Mouse (Mus musculus): Measurements from ENCODE around the gene Axin2. TPM values are rescaled to one million over a fixed set of nuclear protein-coding genes. Genes with fewer than 3 reads are reported as not detected.
A peak's percentile ranks its signal among the peaks of the same experiment; 100 is the strongest.
"Not testable (repeated sequence)": the region's sequence is repeated elsewhere in the genome, so short reads cannot be mapped to it uniquely, and the experiment has no call there.

The Axin2 gene
- 2.2 and 5.1 TPM in 2 replicates for polyA plus RNA-seq (2016; fragmentation: Nextera tagmentation; extraction: Ambion mirVana)

DNA sequence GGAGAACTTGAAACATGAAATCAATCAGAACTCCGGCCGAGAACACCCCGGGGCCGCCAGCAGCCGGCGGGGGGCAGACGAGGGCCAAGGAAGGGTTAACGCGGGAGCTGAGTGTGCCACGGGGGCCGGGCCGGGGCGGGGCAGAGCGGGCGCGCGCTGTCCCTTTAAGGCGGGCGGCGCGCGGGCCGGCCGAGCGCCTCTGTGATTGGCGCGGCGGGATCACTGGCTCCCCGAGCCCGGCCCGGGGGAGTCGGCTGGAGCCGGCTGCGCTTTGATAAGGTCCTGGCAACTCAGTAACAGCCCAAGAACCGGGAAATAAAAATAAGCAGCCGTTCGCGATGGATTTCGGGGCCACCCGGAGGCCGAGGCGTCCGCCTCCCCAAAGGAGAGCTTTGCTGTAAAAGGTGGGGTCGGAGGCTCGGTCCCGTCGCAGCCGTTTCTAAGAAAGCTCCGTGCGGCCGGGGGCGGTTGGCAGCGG is at the start of gene Axin2:
TSS of gene Axin2 (plus strand) at position 192 of the 478 bp plus-strand sequence.
- Histone ChIP-seq H3K4me3 (peak within 1 kb of the TSS; percentile 92), H3K9me3 (no peaks in the 10 kb centered on the region), H3K4me1 (peaks cover 57% of the 10 kb centered on the region), H3K36me3 (no peaks in the 10 kb centered on the region), H3K27ac (peak within 1 kb of the TSS; percentile 100), H3K27me3 (ENCODE audit: insufficient read depth, poor library complexity, severe bottlenecking) (peaks cover 21% of the 10 kb centered on the region; the same call in 1 of the 2 replicates)
- DNase-seq (ENCODE audit: low spot score): peak; percentile 95
- WGBS: under 1% methylated on average over 53 of the region's 53 CpGs

DNA sequence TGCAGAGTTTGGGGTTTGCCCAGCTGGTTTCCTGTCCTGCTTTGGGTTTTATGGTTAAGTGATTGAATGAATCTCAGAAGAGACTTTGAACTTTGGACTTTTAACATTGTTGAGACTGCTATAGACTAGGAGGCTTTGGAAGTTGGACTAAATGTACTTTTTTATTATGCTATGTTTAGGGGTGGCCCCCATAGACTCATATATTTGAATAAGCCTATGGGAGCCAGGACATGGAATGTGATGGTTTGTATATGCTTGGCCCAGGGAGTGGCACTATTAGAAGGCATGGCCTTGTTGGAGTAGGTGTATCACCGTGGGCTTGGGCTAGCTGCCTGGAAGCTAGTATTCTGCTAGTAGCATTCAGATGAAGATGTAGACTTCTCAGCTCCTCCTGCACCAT is 48.9 kb upstream of the Axin2 start:
- H3K9me3 ChIP-seq; H3K27me3 ChIP-seq (ENCODE audit: insufficient read depth, poor library complexity, severe bottlenecking); H3K4me3 ChIP-seq; H3K36me3 ChIP-seq; H3K4me1 ChIP-seq; DNase-seq (ENCODE audit: low spot score); H3K27ac ChIP-seq: not testable (repeated sequence)
- WGBS: 92% methylated on average over 1 of the region's 1 CpGs

DNA sequence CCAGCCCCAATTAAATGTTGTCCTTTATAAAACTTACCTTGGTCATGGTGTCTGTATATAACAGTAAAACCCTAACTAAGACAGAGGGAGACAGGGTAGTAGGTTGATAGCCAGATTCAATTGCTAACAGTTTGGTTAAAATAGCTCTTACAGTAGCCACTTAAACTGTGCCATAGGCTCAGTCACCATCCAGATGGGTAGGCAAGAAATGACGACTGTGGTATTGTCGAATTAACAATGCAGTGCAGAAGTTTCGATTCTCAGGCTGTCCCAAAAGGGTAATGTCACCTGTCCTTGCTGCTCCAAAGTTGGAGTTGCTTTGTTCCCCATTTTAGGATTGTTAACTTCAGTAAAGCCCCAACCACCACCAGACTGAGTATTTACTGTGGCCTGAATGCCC is 48.4 kb upstream of the Axin2 start:
- Histone ChIP-seq H3K9me3 (no peaks in the 10 kb centered on the region), H3K36me3 (no peaks in the 10 kb centered on the region), H3K27ac (no peak overlapping the region), H3K4me3 (no peak overlapping the region), H3K4me1 (no peaks in the 10 kb centered on the region), H3K27me3 (ENCODE audit: insufficient read depth, poor library complexity, severe bottlenecking) (no peaks in the 10 kb centered on the region)
- 81% methylated on average over 3 of the region's 3 CpGs for WGBS
- no peak for DNase-seq (ENCODE audit: low spot score)

DNA sequence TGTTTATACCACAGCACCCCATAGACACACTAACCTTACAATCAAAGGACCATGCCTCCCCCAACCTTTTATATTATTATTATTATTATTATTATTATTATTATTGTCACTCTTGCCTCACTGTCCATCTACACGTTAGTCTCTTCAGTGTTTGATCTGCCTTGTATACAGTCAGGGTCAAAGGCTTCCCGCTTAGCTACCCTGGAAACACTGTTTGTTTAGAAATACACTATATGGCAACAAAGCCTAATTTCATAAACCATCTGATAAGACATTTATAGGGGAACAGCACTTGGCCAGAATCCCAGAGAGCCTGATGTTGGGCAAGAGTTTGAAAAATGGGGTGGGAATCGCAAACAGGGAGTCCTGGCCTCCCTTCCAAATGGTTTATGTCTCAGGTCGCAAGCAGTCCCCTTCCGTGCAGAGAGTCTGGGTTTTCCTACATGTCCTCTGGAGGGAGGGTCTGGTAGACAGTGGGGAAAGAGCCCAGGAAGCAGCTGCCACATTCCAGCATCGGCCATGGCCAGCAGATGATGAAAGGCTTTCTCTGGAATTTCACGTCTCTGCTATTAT is 43.4 kb upstream of the Axin2 start:
- 85% methylated on average over 7 of the region's 7 CpGs for WGBS
- H3K4me1 ChIP-seq: no peaks in the 10 kb centered on the region
- H3K36me3 ChIP-seq: no peaks in the 10 kb centered on the region
- no peaks in the 10 kb centered on the region; the same call in 1 of the 2 replicates for H3K27me3 ChIP-seq (ENCODE audit: insufficient read depth, poor library complexity, severe bottlenecking)
- DNase-seq (ENCODE audit: low spot score): no peak
- H3K4me3 ChIP-seq: no peak overlapping the region
- H3K27ac ChIP-seq: no peak overlapping the region
- no peaks in the 10 kb centered on the region for H3K9me3 ChIP-seq

DNA sequence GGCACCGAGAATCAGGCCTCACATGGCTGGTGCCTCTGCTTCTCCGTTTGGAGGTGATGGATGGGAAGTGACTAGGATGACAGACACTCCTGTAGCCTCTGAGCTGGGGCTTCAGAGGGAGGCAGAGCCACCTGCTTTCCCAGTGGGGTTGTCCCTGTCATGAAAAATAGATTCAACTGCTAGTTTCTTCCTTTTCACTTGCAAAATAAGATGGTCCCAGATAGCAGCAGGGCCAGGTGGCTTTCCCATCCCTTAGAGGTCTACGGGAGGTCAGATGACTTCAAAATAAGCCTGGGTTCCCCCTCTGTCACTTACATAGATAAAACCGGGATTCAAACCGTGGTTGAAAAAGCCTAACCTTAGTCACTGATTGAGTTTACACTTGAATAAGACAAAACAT is 42.6 kb upstream of the Axin2 start:
- H3K4me1 ChIP-seq: no peaks in the 10 kb centered on the region
- no peak overlapping the region for H3K27ac ChIP-seq
- 68% methylated on average over 5 of the region's 5 CpGs for WGBS
- no peaks in the 10 kb centered on the region for H3K9me3 ChIP-seq
- H3K36me3 ChIP-seq: no peaks in the 10 kb centered on the region
- no peaks in the 10 kb centered on the region; the same call in 1 of the 2 replicates for H3K27me3 ChIP-seq (ENCODE audit: insufficient read depth, poor library complexity, severe bottlenecking)
- H3K4me3 ChIP-seq: no peak overlapping the region
- DNase-seq (ENCODE audit: low spot score): no peak

DNA sequence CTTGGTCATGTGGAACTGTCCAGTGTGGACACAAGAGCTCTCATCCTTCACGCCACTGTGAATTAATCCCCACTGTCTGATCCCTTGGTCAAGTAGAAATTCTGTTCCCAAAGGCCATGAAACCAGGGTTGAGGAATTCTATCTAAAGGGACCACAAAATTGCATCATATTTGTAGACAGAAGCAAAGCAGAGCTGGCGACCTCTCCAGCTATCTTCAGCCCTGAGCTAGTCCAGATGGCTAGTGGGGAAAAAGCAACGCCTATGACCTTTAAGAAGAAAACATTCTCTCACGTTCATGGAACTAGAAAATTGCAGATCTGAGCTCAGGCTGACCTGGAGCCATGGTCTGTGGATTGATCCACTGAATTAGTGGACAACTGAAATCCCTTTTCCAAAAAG is 39.6 kb upstream of the Axin2 start:
- H3K9me3 ChIP-seq: no peaks in the 10 kb centered on the region
- H3K36me3 ChIP-seq: no peaks in the 10 kb centered on the region
- 59% methylated on average over 4 of the region's 4 CpGs for WGBS
- H3K4me1 ChIP-seq: no peaks in the 10 kb centered on the region
- H3K27me3 ChIP-seq (ENCODE audit: insufficient read depth, poor library complexity, severe bottlenecking): no peaks in the 10 kb centered on the region; the same call in 1 of the 2 replicates
- H3K4me3 ChIP-seq: no peak overlapping the region
- no peak for DNase-seq (ENCODE audit: low spot score)
- H3K27ac ChIP-seq: no peak overlapping the region

DNA sequence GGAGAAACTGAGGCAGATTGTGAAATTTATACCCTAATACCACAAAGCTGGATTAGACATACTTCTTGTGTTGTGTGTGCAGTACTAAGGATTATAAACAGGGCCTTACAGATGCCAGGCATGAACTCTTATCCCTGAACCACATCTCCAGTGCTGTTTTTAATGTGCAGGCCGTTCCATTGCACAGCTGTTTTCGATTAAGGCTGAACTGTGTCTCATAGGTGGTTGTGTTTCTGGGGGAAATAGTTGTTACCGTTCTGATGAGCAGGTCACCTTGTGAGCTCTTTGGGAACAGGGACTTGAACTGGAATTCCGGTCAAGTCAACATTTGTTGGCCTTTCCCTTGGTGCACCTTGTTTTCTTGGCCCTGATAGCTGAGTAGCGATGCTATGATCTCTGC is 38.5 kb upstream of the Axin2 start:
- H3K27ac ChIP-seq: no peak overlapping the region
- H3K27me3 ChIP-seq (ENCODE audit: insufficient read depth, poor library complexity, severe bottlenecking): no peaks in the 10 kb centered on the region; the same call in 1 of the 2 replicates
- WGBS: 78% methylated on average over 5 of the region's 5 CpGs
- no peaks in the 10 kb centered on the region for H3K4me1 ChIP-seq
- H3K36me3 ChIP-seq: no peaks in the 10 kb centered on the region
- H3K4me3 ChIP-seq: no peak overlapping the region
- no peak for DNase-seq (ENCODE audit: low spot score)
- H3K9me3 ChIP-seq: no peaks in the 10 kb centered on the region

DNA sequence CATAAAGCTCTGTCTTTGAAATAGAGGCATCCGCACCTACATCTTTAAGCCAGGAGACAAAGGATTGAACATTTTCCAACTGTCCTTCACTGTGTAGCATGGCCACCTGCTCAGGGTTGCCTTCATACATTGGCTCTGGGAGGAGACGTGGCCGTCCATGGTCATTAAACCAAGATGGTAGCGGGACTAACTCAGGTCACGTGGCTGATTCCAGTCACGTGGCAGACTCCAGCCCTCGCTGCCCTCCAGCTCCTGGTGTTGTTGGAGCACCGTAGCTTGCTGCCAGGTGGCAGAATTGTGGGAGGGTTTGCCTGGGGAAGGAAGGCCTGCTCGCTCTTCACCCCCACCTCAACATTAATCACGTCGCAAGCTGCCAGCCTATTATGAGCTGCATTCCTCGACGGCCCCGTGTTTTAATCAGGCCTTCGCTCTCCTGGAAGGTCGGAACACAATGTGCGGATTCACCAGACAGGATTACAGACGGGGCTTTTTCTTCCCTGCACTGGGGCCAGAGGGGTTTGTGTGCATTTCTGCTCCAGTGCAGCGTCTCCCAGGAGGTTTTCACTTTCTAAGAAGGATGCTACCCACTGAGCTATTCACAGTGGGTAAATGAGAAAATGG is 34.8 kb upstream of the Axin2 start:
- DNase-seq (ENCODE audit: low spot score): no peak
- no peak overlapping the region for H3K27ac ChIP-seq
- 65% methylated on average over 19 of the region's 19 CpGs for WGBS

DNA sequence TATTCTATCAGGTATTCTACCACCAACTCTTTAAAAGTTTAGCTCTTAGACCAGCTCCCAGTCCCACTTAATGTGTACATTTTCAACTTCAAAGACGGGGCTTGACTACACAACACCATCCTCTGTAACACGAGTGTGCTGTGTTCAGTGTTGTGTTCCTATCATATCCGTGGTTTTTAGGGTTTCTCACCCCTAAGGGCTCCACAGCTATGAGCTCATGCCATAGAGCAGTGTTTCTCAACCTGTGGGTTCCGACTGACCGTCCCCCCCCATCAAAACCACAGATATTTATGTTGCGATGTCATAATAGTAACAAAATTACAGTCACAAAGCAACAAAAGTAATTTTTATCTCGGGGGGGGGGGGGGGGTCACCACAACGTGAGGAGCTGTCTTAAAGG is 34.1 kb upstream of the Axin2 start:
- Histone ChIP-seq H3K27ac (no peak overlapping the region), H3K36me3 (no peaks in the 10 kb centered on the region), H3K4me1 (peaks cover 17% of the 10 kb centered on the region), H3K9me3 (no peaks in the 10 kb centered on the region), H3K4me3 (no peak overlapping the region), H3K27me3 (ENCODE audit: insufficient read depth, poor library complexity, severe bottlenecking) (no peaks in the 10 kb centered on the region)
- 76% methylated on average over 8 of the region's 8 CpGs for WGBS
- DNase-seq (ENCODE audit: low spot score): no peak

More for the DNA sequence above, 34.8 kb upstream of the Axin2 start:
- no peaks in the 10 kb centered on the region for H3K36me3 ChIP-seq
- H3K4me1 ChIP-seq: peaks cover 11% of the 10 kb centered on the region
- H3K4me3 ChIP-seq: no peak overlapping the region
- H3K9me3 ChIP-seq: no peaks in the 10 kb centered on the region
- H3K27me3 ChIP-seq (ENCODE audit: insufficient read depth, poor library complexity, severe bottlenecking): no peaks in the 10 kb centered on the region

DNA sequence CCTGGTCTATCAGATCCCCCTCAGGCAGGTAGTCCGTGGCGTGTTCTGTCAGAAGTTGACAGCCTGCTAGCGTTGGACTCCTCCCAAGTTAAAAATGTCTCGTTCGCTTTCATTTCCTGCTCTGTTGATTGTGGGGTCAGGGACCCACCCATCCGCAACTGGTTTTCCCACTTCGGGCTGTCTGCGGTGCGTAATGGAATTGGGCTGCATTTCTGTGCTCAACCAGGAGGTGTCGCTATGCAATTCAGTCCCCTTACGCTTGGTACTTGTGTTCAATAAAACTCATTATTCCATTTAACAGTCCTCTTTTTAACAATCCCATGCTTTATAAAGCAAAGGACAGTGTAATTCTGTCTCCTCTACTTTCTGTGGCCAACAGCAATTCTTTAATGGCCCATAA is 31.0 kb upstream of the Axin2 start:
- DNase-seq (ENCODE audit: low spot score): no peak
- WGBS: 40% methylated on average over 11 of the region's 11 CpGs
- Histone ChIP-seq H3K36me3 (no peaks in the 10 kb centered on the region), H3K27ac (no peak overlapping the region), H3K4me1 (peaks cover 30% of the 10 kb centered on the region), H3K4me3 (no peak overlapping the region), H3K9me3 (no peaks in the 10 kb centered on the region), H3K27me3 (ENCODE audit: insufficient read depth, poor library complexity, severe bottlenecking) (peaks cover 18% of the 10 kb centered on the region)

DNA sequence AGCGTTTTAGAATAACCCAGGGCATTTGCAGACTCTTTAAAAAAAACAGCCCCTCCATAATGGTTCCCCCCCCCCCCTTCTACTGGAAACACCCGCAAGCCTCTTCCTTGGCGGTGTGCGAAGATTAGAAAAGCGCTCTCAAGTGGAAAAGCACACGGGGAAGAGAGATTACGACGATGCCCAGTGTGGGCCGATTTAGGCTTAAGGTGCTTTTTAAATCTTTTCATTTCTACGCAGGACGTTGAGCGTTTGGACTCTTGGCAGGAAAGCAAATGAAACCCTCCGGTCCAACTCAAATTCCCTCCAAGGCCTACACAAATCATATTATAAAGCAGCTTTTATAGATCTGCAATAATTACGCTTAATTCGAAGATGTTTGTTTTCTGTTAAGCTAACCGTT is 29.6 kb upstream of the Axin2 start:
- H3K4me1 ChIP-seq: peaks cover 30% of the 10 kb centered on the region
- DNase-seq (ENCODE audit: low spot score): no peak
- peak overlapping the region; percentile 81 for H3K27ac ChIP-seq
- WGBS: 24% methylated on average over 16 of the region's 16 CpGs
- H3K36me3 ChIP-seq: no peaks in the 10 kb centered on the region
- peaks cover 30% of the 10 kb centered on the region for H3K27me3 ChIP-seq (ENCODE audit: insufficient read depth, poor library complexity, severe bottlenecking)
- H3K4me3 ChIP-seq: peak overlapping the region; percentile 52
- H3K9me3 ChIP-seq: no peaks in the 10 kb centered on the region

DNA sequence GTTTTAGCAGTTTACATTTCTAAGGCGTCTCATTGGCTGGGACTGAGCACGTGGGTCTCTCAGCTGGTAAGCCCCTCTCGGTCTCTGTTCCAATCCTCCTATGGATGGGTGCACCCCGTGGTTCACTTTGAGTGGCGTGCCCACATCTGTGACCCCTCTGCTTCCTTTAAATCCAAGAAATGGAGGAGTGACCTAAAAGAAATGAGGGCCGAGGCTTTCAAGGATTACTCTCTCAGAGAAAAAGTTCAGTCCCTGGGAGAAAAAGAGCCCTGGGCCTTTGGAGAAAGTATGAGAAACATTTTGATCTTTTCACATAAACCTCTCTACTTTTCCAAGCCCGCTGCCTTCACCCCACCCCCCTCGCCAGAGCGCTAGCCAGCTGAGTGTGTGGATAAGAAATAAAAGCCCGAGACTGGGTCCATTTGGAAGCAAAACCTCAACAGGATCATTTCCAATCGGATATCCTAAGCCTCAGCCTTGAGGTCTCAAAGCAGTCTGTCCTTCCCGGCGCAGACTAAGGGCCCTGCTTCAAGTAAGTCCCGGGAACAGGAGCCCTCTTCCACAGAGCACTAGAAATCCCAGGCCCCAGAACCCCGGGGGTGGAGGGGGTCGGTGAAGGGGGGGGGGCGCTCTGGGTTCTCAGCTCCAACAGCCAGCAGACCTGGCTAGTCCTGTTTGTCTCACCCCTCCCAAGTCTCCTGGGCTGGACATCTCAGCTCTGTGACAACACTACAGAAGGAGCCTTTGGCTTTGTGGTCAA is 28.9 kb upstream of the Axin2 start:
- H3K4me1 ChIP-seq: peaks cover 30% of the 10 kb centered on the region
- 1% methylated on average over 17 of the region's 17 CpGs for WGBS
- H3K36me3 ChIP-seq: no peaks in the 10 kb centered on the region
- peak overlapping the region; percentile 81 for H3K27ac ChIP-seq
- H3K4me3 ChIP-seq: peak overlapping the region; percentile 52
- H3K27me3 ChIP-seq (ENCODE audit: insufficient read depth, poor library complexity, severe bottlenecking): peaks cover 30% of the 10 kb centered on the region
- no peaks in the 10 kb centered on the region for H3K9me3 ChIP-seq
- DNase-seq (ENCODE audit: low spot score): peak; percentile 90

DNA sequence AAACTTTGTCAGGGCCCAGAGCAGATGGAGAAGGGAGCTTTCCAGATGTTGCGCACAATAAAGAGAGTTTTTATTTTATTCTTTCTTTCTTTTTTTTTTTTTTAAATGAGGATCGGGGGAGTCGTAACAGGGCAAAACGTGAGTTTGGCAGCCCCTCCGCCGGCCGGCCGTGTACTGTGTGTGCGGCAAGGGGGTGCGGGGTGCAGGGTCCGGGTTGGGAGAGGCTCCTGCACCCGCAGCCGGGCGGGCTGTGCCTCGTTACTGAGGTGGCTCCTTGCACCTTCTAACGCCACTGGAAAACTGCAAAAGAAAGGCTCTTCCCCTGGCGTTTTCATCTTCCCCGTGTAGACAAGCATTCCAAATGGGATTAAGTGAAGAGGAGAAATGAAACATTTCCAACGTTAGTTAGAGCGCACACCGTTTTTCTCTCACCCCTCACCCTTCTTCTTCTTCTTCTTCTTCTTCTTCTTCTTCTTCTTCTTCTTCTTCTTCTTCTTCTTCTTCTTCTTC is 28.2 kb upstream of the Axin2 start:
- Histone ChIP-seq H3K27ac (peak overlapping the region; percentile 81), H3K9me3 (no peaks in the 10 kb centered on the region), H3K27me3 (ENCODE audit: insufficient read depth, poor library complexity, severe bottlenecking) (peaks cover 34% of the 10 kb centered on the region), H3K4me1 (peaks cover 30% of the 10 kb centered on the region), H3K4me3 (peak overlapping the region; percentile 52), H3K36me3 (no peaks in the 10 kb centered on the region)
- WGBS: 4% methylated on average over 21 of the region's 21 CpGs
- DNase-seq (ENCODE audit: low spot score): no peak
